Mouse (Mus musculus): ENCODE measurements around the gene Pitpnm3.
A peak's percentile ranks its signal among the peaks of the same experiment; 100 is the strongest.

The Pitpnm3 gene

GRCm38 (mm10) chr11:72050895-72051858 lies 84.4 kb downstream of the Pitpnm3 start:
- no peak for DNase-seq (ENCODE audit: low read depth, low spot score)

- DNase-seq (ENCODE audit: low read depth, low spot score), result no peak
These were observed 85.2 kb downstream of the Pitpnm3 start for GRCm38 (mm10) chr11:72050168-72050894.

- DNase-seq (ENCODE audit: low read depth, low spot score), result no peak
These were observed 86.3 kb downstream of the Pitpnm3 start for GRCm38 (mm10) chr11:72049171-72049759.

GRCm38 (mm10) chr11:72048730-72049129 lies 86.8 kb downstream of the Pitpnm3 start:
- DNase-seq (ENCODE audit: low read depth, low spot score), result no peak

GRCm38 (mm10) chr11:72044231-72044630 lies 91.3 kb downstream of the Pitpnm3 start:
- DNase-seq (ENCODE audit: low read depth, low spot score), result no peak

- DNase-seq (ENCODE audit: low read depth, low spot score), result no peak
These were observed 92.9 kb downstream of the Pitpnm3 start for GRCm38 (mm10) chr11:72042631-72043030.

- peak; percentile 92 for DNase-seq (ENCODE audit: low read depth, low spot score)
These were observed 93.6 kb downstream of the Pitpnm3 start, which contains the start of gene Pimreg for GRCm38 (mm10) chr11:72041768-72042607. Gene Pimreg (plus strand): TSS chr11:72042032.

GRCm38 (mm10) chr11:72041290-72041767 lies 94.2 kb downstream of the Pitpnm3 start:
- DNase-seq (ENCODE audit: low read depth, low spot score), result no peak

GRCm38 (mm10) chr11:72039599-72040386 lies 95.8 kb downstream of the Pitpnm3 start:
- DNase-seq (ENCODE audit: low read depth, low spot score), result no peak

- peak; percentile 81 for DNase-seq (ENCODE audit: low read depth, low spot score)
These were observed 97.6 kb downstream of the Pitpnm3 start for GRCm38 (mm10) chr11:72037996-72038395.

GRCm38 (mm10) chr11:72037409-72037808 lies 98.2 kb downstream of the Pitpnm3 start, which contains the start of gene Aipl1:
Gene Aipl1 (minus strand): TSS chr11:72037509.
- no peak for DNase-seq (ENCODE audit: low read depth, low spot score)

- no peak for DNase-seq (ENCODE audit: low read depth, low spot score)
These were observed 103.0 kb downstream of the Pitpnm3 start for GRCm38 (mm10) chr11:72032589-72032988.

- DNase-seq (ENCODE audit: low read depth, low spot score), result no peak
These were observed 103.5 kb downstream of the Pitpnm3 start for GRCm38 (mm10) chr11:72032091-72032490.

GRCm38 (mm10) chr11:72031353-72031752 lies 104.2 kb downstream of the Pitpnm3 start:
- DNase-seq (ENCODE audit: low read depth, low spot score), result no peak

- peak; percentile 35 for DNase-seq (ENCODE audit: low read depth, low spot score)
These were observed 106.4 kb downstream of the Pitpnm3 start for GRCm38 (mm10) chr11:72029143-72029542.

- DNase-seq (ENCODE audit: low read depth, low spot score), result no peak
These were observed 107.7 kb downstream of the Pitpnm3 start for GRCm38 (mm10) chr11:72027836-72028235.

- no peak for DNase-seq (ENCODE audit: low read depth, low spot score)
These were observed 109.1 kb downstream of the Pitpnm3 start for GRCm38 (mm10) chr11:72026516-72026915.

- peak; percentile 46 for DNase-seq (ENCODE audit: low read depth, low spot score)
These were observed 109.7 kb downstream of the Pitpnm3 start for GRCm38 (mm10) chr11:72025843-72026242.

GRCm38 (mm10) chr11:72024193-72024781 lies 111.3 kb downstream of the Pitpnm3 start:
- peak; percentile 57 for DNase-seq (ENCODE audit: low read depth, low spot score)

- no peak for DNase-seq (ENCODE audit: low read depth, low spot score)
These were observed 112.0 kb downstream of the Pitpnm3 start for GRCm38 (mm10) chr11:72023581-72023980.
